Mouse (Mus musculus) kidney, adult 8-10 months (tissue): ENCODE data around the gene Hcn2.

Source experiments
- DNase-seq, 2 experiments: peaks; one replicate each; pipeline ENCODE4 v3.0.0; 2022

The Hcn2 gene

GRCm38 (mm10) chr10:79778006-79778405 lies 61.6 kb downstream of the Hcn2 start:
- DNase-seq: no peak

DNA sequence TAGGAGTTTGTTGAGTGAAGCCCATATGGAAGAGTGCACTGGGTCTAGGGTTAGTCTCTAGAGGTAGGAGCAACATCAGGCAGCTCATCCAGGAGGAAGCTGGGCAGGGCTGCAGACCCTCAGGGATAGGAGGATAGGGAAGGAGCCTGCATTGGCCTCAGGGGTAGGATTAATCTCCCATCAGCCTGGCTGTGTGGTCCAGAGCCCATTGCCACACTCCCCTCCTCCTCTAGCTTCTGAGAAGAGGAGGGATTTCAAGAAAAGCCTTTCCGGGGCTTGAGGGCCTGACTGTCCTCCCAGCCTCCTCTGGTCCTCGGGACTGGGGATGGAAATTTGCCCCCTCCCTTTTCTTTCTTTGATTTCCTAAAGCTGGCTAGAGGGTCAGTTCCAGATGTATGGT lies 62.8 kb downstream of the Hcn2 start:
- DNase-seq: peak in 1 of 2 experiments; percentile 33

DNA sequence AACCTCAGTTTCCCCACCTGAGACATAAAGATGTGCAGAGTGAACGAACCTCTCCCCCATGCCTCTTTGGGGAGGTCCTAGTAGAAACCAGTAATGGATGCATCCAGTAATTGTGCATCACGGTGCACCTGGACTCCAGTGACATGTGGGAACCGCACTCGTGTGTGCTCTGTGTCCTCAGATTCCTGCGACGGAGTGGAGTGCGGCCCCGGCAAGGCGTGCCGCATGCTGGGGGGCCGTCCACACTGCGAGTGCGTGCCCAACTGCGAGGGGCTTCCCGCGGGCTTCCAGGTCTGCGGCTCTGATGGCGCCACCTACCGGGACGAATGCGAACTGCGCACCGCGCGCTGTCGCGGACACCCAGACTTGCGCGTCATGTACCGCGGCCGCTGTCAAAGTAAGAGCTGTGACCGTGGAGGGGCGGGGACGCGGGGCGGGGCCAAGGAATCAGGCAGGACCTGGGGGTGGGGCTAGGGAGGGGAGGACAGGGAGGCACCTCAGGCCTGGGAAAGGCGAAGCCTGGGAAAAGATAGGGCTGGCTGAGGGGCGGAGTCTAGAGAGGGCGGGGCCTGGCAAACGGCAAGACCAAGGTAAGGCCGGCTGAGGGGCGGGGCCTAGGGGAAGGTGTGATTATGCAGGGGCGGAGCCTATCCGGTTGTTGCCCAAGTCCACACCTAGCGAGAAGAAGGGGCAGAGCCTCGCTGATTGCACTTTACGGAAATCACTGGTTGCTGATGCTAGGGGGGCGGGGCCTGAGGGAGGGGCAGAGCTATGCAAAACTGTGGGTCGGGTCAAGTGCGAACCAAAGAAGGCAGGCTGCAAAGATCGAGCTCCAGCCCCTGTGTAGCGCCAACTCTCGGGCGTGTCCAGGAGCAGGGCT lies 63.6 kb downstream of the Hcn2 start:
- DNase-seq: peak; percentile 99 to 100

DNA sequence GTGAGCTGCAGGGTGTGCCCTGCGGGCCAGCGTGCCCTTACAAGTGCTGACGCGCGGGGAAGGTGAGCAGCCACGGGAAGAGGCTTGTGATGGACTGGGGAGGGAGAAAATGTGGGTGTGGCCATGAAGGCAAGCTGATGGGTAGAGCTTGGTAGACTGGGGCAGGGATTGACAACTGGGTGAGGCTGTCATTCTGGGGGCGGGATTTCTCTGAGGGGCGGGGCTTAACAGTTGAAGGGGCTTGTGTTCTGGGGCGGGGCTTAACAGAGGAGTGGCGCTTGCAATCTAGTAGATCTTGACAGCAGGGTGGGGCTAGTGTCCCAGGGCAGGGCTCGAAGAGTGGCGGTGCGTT lies 64.2 kb downstream of the Hcn2 start:
- DNase-seq: no peak

DNA sequence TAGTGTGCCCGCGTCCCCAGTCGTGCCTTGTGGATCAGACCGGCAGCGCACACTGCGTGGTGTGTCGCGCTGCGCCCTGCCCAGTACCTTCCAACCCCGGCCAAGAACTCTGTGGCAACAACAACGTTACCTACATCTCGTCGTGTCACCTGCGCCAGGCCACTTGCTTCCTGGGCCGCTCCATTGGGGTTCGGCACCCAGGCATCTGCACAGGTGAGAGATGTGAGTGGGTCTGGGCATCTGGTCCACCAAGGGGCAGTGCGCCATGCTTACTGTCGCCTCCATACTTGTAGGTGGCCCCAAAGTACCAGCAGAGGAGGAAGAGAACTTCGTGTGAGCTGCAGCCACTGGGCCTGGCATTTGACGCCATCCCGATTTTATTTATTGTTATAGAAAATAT lies 64.7 kb downstream of the Hcn2 start:
- DNase-seq: no peak

GRCm38 (mm10) chr10:79781956-79782355 lies 65.5 kb downstream of the Hcn2 start:
- no peak for DNase-seq

DNA sequence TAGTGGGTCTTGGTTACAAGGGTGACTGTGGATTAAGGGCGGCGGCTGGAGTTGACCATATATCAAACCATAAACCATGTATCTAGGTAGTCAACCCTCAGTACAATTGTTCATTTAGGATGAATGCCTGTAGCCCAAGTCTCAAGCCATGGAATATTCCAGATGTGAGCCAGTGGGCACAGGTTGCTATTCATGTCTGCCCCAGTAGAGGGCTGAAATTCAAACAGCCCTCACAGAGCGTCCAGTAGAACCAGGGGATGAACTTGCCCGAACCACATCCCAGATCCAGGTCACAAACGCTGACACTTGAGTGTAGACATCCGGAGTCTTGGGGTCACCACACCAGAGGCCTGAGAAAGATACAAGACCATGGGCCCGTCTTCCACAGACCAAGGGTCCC lies 66.6 kb downstream of the Hcn2 start:
- no peak for DNase-seq

GRCm38 (mm10) chr10:79783920-79784800 lies 67.7 kb downstream of the Hcn2 start:
- no peak for DNase-seq
